ENCODE assay signal across 9 mouse cellular contexts in the genomic region with DNA sequence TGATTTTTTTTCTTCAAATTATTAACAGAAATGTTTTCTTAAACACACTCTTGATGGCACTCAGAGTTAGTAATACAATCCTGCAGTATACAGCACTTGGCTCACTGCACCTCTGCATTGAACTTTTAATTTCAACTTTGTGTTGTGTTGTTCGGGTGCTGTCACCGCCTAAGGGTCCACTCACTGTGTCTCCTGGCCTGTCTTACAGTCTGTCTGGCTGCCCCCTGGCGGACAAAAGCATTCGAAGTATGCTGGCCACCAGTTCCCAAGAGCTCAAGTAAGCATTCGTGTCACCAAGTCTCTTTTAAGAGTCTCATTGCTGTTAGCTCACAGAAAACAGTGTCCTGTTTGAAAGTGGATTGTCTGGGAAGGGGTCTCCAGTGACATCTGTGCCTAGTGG.
DNase-seq lines count a peak whose midpoint lies in the region; ATAC-seq and TF ChIP-seq lines count a peak whose summit lies in the region.
"Had no signal": no experiment of that assay in that cellular context is flagged by ENCODE, and none has a peak within 500 bp of the region (broad histone marks: within the 10 kb centered on the region; RNA-seq: fewer than 3 reads in every experiment).

No protein-coding gene starts in this region.

- H3K4me2 ChIP-seq in embryonic facial prominence, embryonic 11.5 days (ENCODE audit: low read depth, low read length): no peak overlapping the region
- H3K4me2 ChIP-seq in hindbrain, embryonic 15.5 days: no peak overlapping the region
- H3K4me2 ChIP-seq in lung, postnatal 0 days (replicated peaks; ENCODE audit: low read depth, low read length): no peak overlapping the region
- no peak overlapping the region for H3K4me2 ChIP-seq in stomach, postnatal 0 days (replicated peaks; ENCODE audit: low read depth)
- H3K4me2 ChIP-seq: midbrain, embryonic 12.5 days had no signal

- no peak overlapping the region for H3K9ac ChIP-seq in embryonic facial prominence, embryonic 11.5 days (replicated peaks; ENCODE audit: low read length)
- no peak overlapping the region for H3K9ac ChIP-seq in hindbrain, embryonic 15.5 days
- no peak overlapping the region for H3K9ac ChIP-seq in lung, postnatal 0 days (replicated peaks; ENCODE audit: low read depth)
- H3K9ac ChIP-seq in stomach, postnatal 0 days (ENCODE audit: low read length): no peak overlapping the region
- H3K9ac ChIP-seq: midbrain, embryonic 12.5 days had no signal

- no peak overlapping the region for H3K27ac ChIP-seq in embryonic facial prominence, embryonic 11.5 days (replicated peaks; ENCODE audit: low read depth, low read length)
- no peak overlapping the region for H3K27ac ChIP-seq in hindbrain, embryonic 15.5 days (replicated peaks)
- H3K27ac ChIP-seq in lung, postnatal 0 days (ENCODE audit: low read length): no peak overlapping the region
- no peak overlapping the region for H3K27ac ChIP-seq in stomach, postnatal 0 days (replicated peaks)
- H3K27ac ChIP-seq: midbrain, embryonic 12.5 days had no signal

- H3K9me3 ChIP-seq in embryonic facial prominence, embryonic 11.5 days (replicated peaks; ENCODE audit: control insufficient read depth, low read length): no peaks in the 10 kb centered on the region
- H3K9me3 ChIP-seq in hindbrain, embryonic 15.5 days: no peaks in the 10 kb centered on the region
- no peaks in the 10 kb centered on the region for H3K9me3 ChIP-seq in lung, postnatal 0 days (ENCODE audit: low read length)
- H3K9me3 ChIP-seq in stomach, postnatal 0 days (ENCODE audit: control insufficient read depth, low read length): no peaks in the 10 kb centered on the region
- H3K9me3 ChIP-seq: midbrain, embryonic 12.5 days had no signal

- H3K4me3 ChIP-seq in embryonic facial prominence, embryonic 11.5 days (ENCODE audit: low read depth, low read length): no peak overlapping the region
- H3K4me3 ChIP-seq in hindbrain, embryonic 15.5 days: no peak overlapping the region
- H3K4me3 ChIP-seq in lung, postnatal 0 days (ENCODE audit: low read depth, low read length): no peak overlapping the region
- H3K4me3 ChIP-seq in stomach, postnatal 0 days (ENCODE audit: low read depth, low read length): no peak overlapping the region
- H3K4me3 ChIP-seq: midbrain, embryonic 12.5 days had no signal

- TF ChIP-seq EP300 in lung, postnatal 0 days (IDR thresholded peaks at IDR 0.05): no peak
- TF ChIP-seq EP300 in stomach, postnatal 0 days (optimal IDR thresholded peaks at IDR 0.05): no peak

- no peak for ATAC-seq in CD4-positive, CD25-positive, alpha-beta regulatory T cell, adult 4 months
- no peak for ATAC-seq in embryonic facial prominence, embryonic 11.5 days (replicated peaks; ENCODE audit: insufficient number of reproducible peaks, low FRiP score, low TSS enrichment, low read depth)
- 0 out of 2 replicates have a peak, but pooled peaks have one; percentile 34 for ATAC-seq in hindbrain, embryonic 15.5 days (ENCODE audit: low FRiP score, low read depth)
- ATAC-seq in lung, postnatal 0 days: no peak
- ATAC-seq in stomach, postnatal 0 days (ENCODE audit: low FRiP score, low TSS enrichment): no peak

- no peaks in the 10 kb centered on the region for H3K4me1 ChIP-seq in embryonic facial prominence, embryonic 11.5 days (ENCODE audit: control insufficient read depth, insufficient read depth, low read length)
- H3K4me1 ChIP-seq in hindbrain, embryonic 15.5 days (replicated peaks): peaks cover 5% of the 10 kb centered on the region; the same call in 1 of the 2 replicates
- H3K4me1 ChIP-seq in lung, postnatal 0 days (ENCODE audit: insufficient read depth, low read depth, low read length): no peaks in the 10 kb centered on the region
- H3K4me1 ChIP-seq in stomach, postnatal 0 days (replicated peaks; ENCODE audit: control insufficient read depth, insufficient read depth): no peaks in the 10 kb centered on the region

- WGBS in embryonic facial prominence, embryonic 11.5 days: 31% methylated on average over 5 of the region's 5 CpGs
- 32% methylated on average over 5 of the region's 5 CpGs for WGBS in hindbrain, embryonic 15.5 days
- 14% methylated on average over 5 of the region's 5 CpGs for WGBS in lung, postnatal 0 days
- 17% methylated on average over 5 of the region's 5 CpGs for WGBS in stomach, postnatal 0 days

- DNase-seq in CD4-positive, CD25-positive, alpha-beta regulatory T cell, adult 2 months (ENCODE audit: low read depth, low spot score): peak; percentile 3
- peak; percentile 22 for DNase-seq in thymus, postnatal 0 days (ENCODE audit: low spot score)
- no peak for DNase-seq in thymus, postnatal 25 days
- DNase-seq in embryonic facial prominence, embryonic 11.5 days (ENCODE audit: low spot score): peak; percentile 72
- DNase-seq in lung, postnatal 0 days (ENCODE audit: low spot score): peak; percentile 48
- DNase-seq in stomach, postnatal 0 days (ENCODE audit: low spot score): peak; percentile 34

- H3K27me3 ChIP-seq in embryonic facial prominence, embryonic 11.5 days (ENCODE audit: control insufficient read depth, insufficient read depth, low read length): no peaks in the 10 kb centered on the region
- no peaks in the 10 kb centered on the region for H3K27me3 ChIP-seq in hindbrain, embryonic 15.5 days
- no peaks in the 10 kb centered on the region for H3K27me3 ChIP-seq in lung, postnatal 0 days (replicated peaks; ENCODE audit: insufficient read depth, low read length)
- no peaks in the 10 kb centered on the region for H3K27me3 ChIP-seq in stomach, postnatal 0 days (ENCODE audit: control insufficient read depth, insufficient read depth, low read length)

- TF ChIP-seq CTCF in lung, postnatal 0 days (IDR thresholded peaks at IDR 0.05): peak; percentile 72
- peak; percentile 72 for TF ChIP-seq CTCF in stomach, postnatal 0 days (IDR thresholded peaks at IDR 0.05; ENCODE audit: low read depth)

- no peaks in the 10 kb centered on the region for H3K36me3 ChIP-seq in embryonic facial prominence, embryonic 11.5 days (replicated peaks; ENCODE audit: control insufficient read depth, insufficient read depth, low read depth, low read length)
- peaks cover 49% of the 10 kb centered on the region for H3K36me3 ChIP-seq in hindbrain, embryonic 15.5 days
- H3K36me3 ChIP-seq in lung, postnatal 0 days (ENCODE audit: insufficient read depth, low read length): no peaks in the 10 kb centered on the region
- H3K36me3 ChIP-seq in stomach, postnatal 0 days (ENCODE audit: control insufficient read depth, insufficient read depth, low read length): no peaks in the 10 kb centered on the region
